17 mouse cellular contexts compared by ENCODE assay signal in genomic region chr5:64673861-64674260, GRCm38 (mm10).
"Had no signal": no experiment of that assay in that cellular context is flagged by ENCODE, and none has a peak within 500 bp of the region (broad histone marks: within the 10 kb centered on the region; RNA-seq: fewer than 3 reads in every experiment).

No protein-coding gene starts in this region.

- H3K9ac ChIP-seq: lung, embryonic 15.5 days; midbrain, embryonic 13.5 days; midbrain, embryonic 15.5 days; neural tube, embryonic 12.5 days; stomach, embryonic 15.5 days had no signal

- ATAC-seq: lung, postnatal 0 days; midbrain, embryonic 13.5 days; midbrain, embryonic 15.5 days had no signal

- H3K4me2 ChIP-seq: lung, embryonic 15.5 days; midbrain, embryonic 11.5 days; midbrain, embryonic 13.5 days; midbrain, embryonic 15.5 days; neural tube, embryonic 12.5 days; stomach, embryonic 15.5 days had no signal

- H3K4me1 ChIP-seq: lung, embryonic 15.5 days; midbrain, embryonic 13.5 days; midbrain, embryonic 15.5 days; neural tube, embryonic 12.5 days; stomach, embryonic 15.5 days had no signal

- H3K4me3 ChIP-seq: lung, embryonic 15.5 days; megakaryocyte, embryonic 14.5 days; midbrain, embryonic 13.5 days; midbrain, embryonic 15.5 days; neural tube, embryonic 12.5 days; stomach, embryonic 15.5 days had no signal

- H3K27me3 ChIP-seq: lung, embryonic 15.5 days; midbrain, embryonic 13.5 days; midbrain, embryonic 15.5 days; neural tube, embryonic 12.5 days; stomach, embryonic 15.5 days had no signal

- H3K36me3 ChIP-seq: lung, embryonic 15.5 days; midbrain, embryonic 13.5 days; midbrain, embryonic 15.5 days; neural tube, embryonic 12.5 days; stomach, embryonic 15.5 days had no signal

- H3K27ac ChIP-seq: lung, embryonic 15.5 days; macrophage; midbrain, embryonic 13.5 days; midbrain, embryonic 15.5 days; neural tube, embryonic 12.5 days; stomach, embryonic 15.5 days; stomach, postnatal 0 days had no signal

- H3K9me3 ChIP-seq: lung, embryonic 15.5 days; midbrain, embryonic 13.5 days; midbrain, embryonic 15.5 days; neural tube, embryonic 12.5 days; stomach, embryonic 15.5 days had no signal

- DNase-seq: lung, adult 2 months; lung, postnatal 14 days; lung, postnatal 36 days; right cerebral cortex, postnatal 14 days; thymus, adult 2 months; thymus, postnatal 25 days; thymus, postnatal 4 days had no signal
